Mouse (Mus musculus) CH12.LX (cell line): Measurements from ENCODE around the gene Fezf2. TPM values are rescaled to one million over a fixed set of nuclear protein-coding genes. Genes with fewer than 3 reads are reported as not detected.

Source experiments
- DNase-seq: peaks from one replicate; pipeline ENCODE4 v3.0.0-alpha.2; 2013; ENCODE audit errors: extremely low read depth
- H3K27ac ChIP-seq: 2 replicates; pipeline ENCODE4 v1.5.1; 2012; ENCODE audit warnings: low read depth, mild to moderate bottlenecking, control low read depth, moderate library complexity; ENCODE audit not compliant: insufficient read depth
- H3K27me3 ChIP-seq: replicated peaks from 2 replicates; pipeline ENCODE3; 2012; ENCODE audit warnings: inconsistent platforms
- H3K36me3 ChIP-seq, 2 experiments: replicated peaks in 1 of 2; 2 replicates each; pipeline versions ENCODE3 to v1.6.1; 2012; ENCODE audit warnings: inconsistent platforms in 1 of 2, low read length in 1 of 2, mild to moderate bottlenecking in 1 of 2, mixed read lengths in 1 of 2, moderate library complexity in 1 of 2; ENCODE audit not compliant: control insufficient read depth in 1 of 2, insufficient read depth in 1 of 2
- H3K4me1 ChIP-seq, 2 experiments: 2 replicates each; pipeline ENCODE4 v1.6.1; 2012; ENCODE audit warnings: inconsistent platforms in 1 of 2, moderate library complexity in 1 of 2; ENCODE audit not compliant: insufficient read depth in 2 of 2, control insufficient read depth in 1 of 2
- H3K4me2 ChIP-seq: 2 replicates; pipeline ENCODE4 v1.6.1; 2012; ENCODE audit warnings: low read depth, mild to moderate bottlenecking, control low read depth; ENCODE audit not compliant: poor library complexity, insufficient read depth, severe bottlenecking
- H3K4me3 ChIP-seq, 3 experiments: fragments of 150-350 bp in 1 of 3; sonication (generic) in 1 of 3; replicated peaks in 1 of 3; 2 replicates each; pipeline versions ENCODE3 to v1.5.1; 2011 to 2012; ENCODE audit warnings: low read depth in 2 of 3, low read length in 2 of 3, mild to moderate bottlenecking in 2 of 3, moderate library complexity in 2 of 3, control low read depth in 1 of 3, improper control_type of control experiment in 1 of 3, inconsistent platforms in 1 of 3, mixed read lengths in 1 of 3; ENCODE audit not compliant: poor library complexity in 1 of 3
- H3K79me2 ChIP-seq: replicated peaks from 2 replicates; pipeline ENCODE4 v1.6.1; 2012; ENCODE audit warnings: mild to moderate bottlenecking, moderate library complexity; ENCODE audit not compliant: control insufficient read depth, poor library complexity, insufficient read depth, severe bottlenecking; ENCODE audit errors: extremely low read depth
- H3K9ac ChIP-seq: 2 replicates; pipeline ENCODE4 v1.6.1; 2012; ENCODE audit warnings: low read depth, mild to moderate bottlenecking, control low read depth, moderate library complexity; ENCODE audit not compliant: insufficient read depth
- H3K9me3 ChIP-seq: replicated peaks from 2 replicates; pipeline ENCODE3; 2012; ENCODE audit warnings: low read length, inconsistent platforms, mixed read lengths
- BHLHE40 ChIP-seq: IDR thresholded peaks from 2 replicates; pipeline ENCODE4 v1.6.1; 2011; ENCODE audit warnings: mild to moderate bottlenecking, low read depth, low read length, improper control_type of control experiment
- CHD2 ChIP-seq: IDR thresholded peaks from 2 replicates; pipeline ENCODE4 v1.6.1; 2011; ENCODE audit warnings: low read length, improper control_type of control experiment
- CTCF ChIP-seq, 2 experiments: IDR thresholded peaks in 1 of 2; conservative IDR thresholded peaks in 1 of 2; 2 replicates each; pipeline ENCODE4 v1.5.1; 2011 to 2012; ENCODE audit warnings: low read depth in 2 of 2, low read length in 2 of 2, improper control_type of control experiment in 1 of 2, inconsistent platforms in 1 of 2, mild to moderate bottlenecking in 1 of 2, moderate library complexity in 1 of 2
- E2F4 ChIP-seq: IDR thresholded peaks from 2 replicates; pipeline ENCODE4 v1.6.1; 2011; ENCODE audit warnings: low read depth, low read length, improper control_type of control experiment; ENCODE audit not compliant: insufficient replicate concordance
- IRF4 ChIP-seq: IDR thresholded peaks from 2 replicates; pipeline ENCODE4 v1.6.1; 2014; ENCODE audit warnings: low read depth, mild to moderate bottlenecking, inconsistent platforms, low read length, improper control_type of control experiment
- MAX ChIP-seq: IDR thresholded peaks from 2 replicates; pipeline ENCODE4 v1.6.1; 2011; ENCODE audit warnings: low read length, improper control_type of control experiment
- MEF2A ChIP-seq: IDR thresholded peaks from 2 replicates; pipeline ENCODE4 v1.6.1; 2014; ENCODE audit warnings: low read depth, mild to moderate bottlenecking, inconsistent platforms, low read length, improper control_type of control experiment, borderline replicate concordance
- NRF1 ChIP-seq: IDR thresholded peaks from 2 replicates; pipeline ENCODE4 v1.6.1; 2014; ENCODE audit warnings: low read depth, mild to moderate bottlenecking, inconsistent platforms, low read length, improper control_type of control experiment, moderate library complexity
- RAD21 ChIP-seq: IDR thresholded peaks from 2 replicates; pipeline ENCODE4 v1.6.1; 2011; ENCODE audit warnings: low read depth, mild to moderate bottlenecking, low read length, improper control_type of control experiment, moderate library complexity
- RCOR1 ChIP-seq: conservative IDR thresholded peaks from 2 replicates; pipeline ENCODE4 v1.6.1; 2012; ENCODE audit warnings: low read depth, mild to moderate bottlenecking, inconsistent platforms, low read length, improper control_type of control experiment
- SMC3 ChIP-seq: IDR thresholded peaks from 2 replicates; pipeline ENCODE4 v1.6.1; 2011; ENCODE audit warnings: low read depth, low read length, improper control_type of control experiment
- ZC3H11A ChIP-seq: IDR thresholded peaks from 2 replicates; pipeline ENCODE4 v1.6.1; 2012; ENCODE audit warnings: low read depth, mild to moderate bottlenecking, inconsistent platforms, low read length, improper control_type of control experiment
- ZNF384 ChIP-seq: IDR thresholded peaks from 2 replicates; pipeline ENCODE4 v1.6.1; 2012; ENCODE audit warnings: low read depth, low read length, improper control_type of control experiment, inconsistent platforms
- dilution Hi-C: fragments of 300-500 bp; cut with MboI; formaldehyde crosslinking; loops from 2 replicates; pipeline ENCODE4 v1.14.3; 2020; ENCODE audit warnings: low sequenced_read_pairs; ENCODE audit not compliant: extremely low pct_unique_long_range_greater_than_20kb, extremely low pct_ligation_motif_present
- in situ Hi-C: fragments of 300-500 bp; cut with MboI; formaldehyde crosslinking; loops from 3 replicates; pipeline ENCODE4 v1.14.3; 2019; ENCODE audit warnings: low sequenced_read_pairs, low pct_ligation_motif_present, low pct_unique_long_range_greater_than_20kb, mixed read lengths
- polyA plus RNA-seq: library from polyadenylated mRNA; unstranded; fragments of >175 nt; gene quantifications from 2 replicates; pipeline ENCODE4 v1.2.1, GENCODE M21; 2012; ENCODE audit warnings: low read depth; ENCODE audit not compliant: insufficient read length
- total RNA-seq, 2 experiments: library from RNA; depleted of rRNA; stranded (reverse); fragments of 300-350 nt in 1 of 2; fragments of >200 nt in 1 of 2; gene quantifications; 2 replicates each; pipeline ENCODE4 v1.2.3; 2012 to 2014

Gene Fezf2
- total and polyA plus RNA-seq, 3 experiments: not detected

GRCm38 (mm10) chr14:12333622-12334021, 14.4 kb downstream of the Fezf2 start:
- Histone ChIP-seq H3K27me3 (no peaks in the 10 kb centered on the region), H3K27ac (no peak overlapping the region), H3K4me1 (peaks cover 0 to 5% of the 10 kb centered on the region in 2 experiments; a peak in 1 of 4 replicates), H3K4me3 (no peak overlapping the region), H3K9ac (no peak overlapping the region), H3K36me3 (no peaks in the 10 kb centered on the region), H3K4me2 (no peak overlapping the region; the same call in 1 of the 2 replicates), H3K9me3 (no peaks in the 10 kb centered on the region), H3K79me2 (no peaks in the 10 kb centered on the region)
- TF ChIP-seq CTCF (conservative IDR thresholded peaks at IDR 0.05 in 1 of 2, IDR thresholded peaks at IDR 0.05 in 1 of 2; ENCODE audit: low read depth in 2 of 2, low read length in 2 of 2): peak in 1 of 2 experiments; percentile 52; a peak in 2 of 4 replicates
- no peak for TF ChIP-seq ZNF384
- peak; percentile 19 for TF ChIP-seq RAD21
- TF ChIP-seq SMC3: peak; percentile 60
- DNase-seq: no peak
- dilution Hi-C loops: no loop called here
- in situ Hi-C loops: no loop called here

GRCm38 (mm10) chr14:12303106-12303505, 44.9 kb downstream of the Fezf2 start:
- dilution Hi-C loops: no loop called here
- no peaks in the 10 kb centered on the region for H3K79me2 ChIP-seq
- no peak overlapping the region for H3K27ac ChIP-seq
- H3K4me1 ChIP-seq: no peaks in the 10 kb centered on the region
- H3K27me3 ChIP-seq: no peaks in the 10 kb centered on the region
- H3K9me3 ChIP-seq: no peaks in the 10 kb centered on the region
- H3K4me2 ChIP-seq: no peak overlapping the region
- H3K4me3 ChIP-seq: no peak overlapping the region
- DNase-seq: no peak
- no peak for TF ChIP-seq RCOR1
- no peak overlapping the region for H3K9ac ChIP-seq
- H3K36me3 ChIP-seq: peaks cover 23 to 67% of the 10 kb centered on the region in 2 experiments
- in situ Hi-C loops: loop anchor here (25.0 kb wide), 1 partner anchor 234 kb away; no protein-coding TSS in a partner anchor

DNA sequence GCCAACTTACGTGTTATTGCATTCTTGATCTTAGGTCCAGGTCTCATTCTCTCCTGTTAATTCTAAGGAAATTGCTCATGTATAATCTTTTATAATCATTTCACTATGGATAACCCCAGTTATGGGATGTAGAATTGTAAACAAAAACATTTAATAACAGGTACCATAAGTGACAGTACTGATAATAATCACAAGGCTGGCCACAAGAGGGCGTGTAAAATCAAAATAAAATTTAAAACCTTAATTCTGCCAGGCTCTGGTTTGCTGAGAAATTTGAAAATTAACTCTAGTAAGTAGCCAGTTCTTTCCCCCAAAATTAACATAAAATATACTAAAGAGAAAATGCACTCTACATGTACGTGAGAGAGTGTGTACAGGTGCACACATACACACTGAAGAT, 47.3 kb downstream of the Fezf2 start:
- Histone ChIP-seq H3K4me2 (no peak overlapping the region), H3K9ac (no peak overlapping the region), H3K9me3 (no peaks in the 10 kb centered on the region), H3K27me3 (no peaks in the 10 kb centered on the region), H3K36me3 (peaks cover 34 to 72% of the 10 kb centered on the region in 2 experiments), H3K4me3 (no peak overlapping the region), H3K4me1 (no peaks in the 10 kb centered on the region), H3K27ac (no peak overlapping the region), H3K79me2 (no peaks in the 10 kb centered on the region)
- TF ChIP-seq BHLHE40 (no peak), E2F4 (no peak), IRF4 (no peak), NRF1 (no peak), MAX (no peak), MEF2A (no peak), CTCF (conservative IDR thresholded peaks at IDR 0.05 in 1 of 2, IDR thresholded peaks at IDR 0.05 in 1 of 2; ENCODE audit: low read depth in 2 of 2, low read length in 2 of 2) (peak in 1 of 2 experiments; percentile 32; a peak in 2 of 4 replicates), CHD2 (no peak), ZC3H11A (no peak), SMC3 (peak; percentile 16; the same call in 1 of the 2 replicates)
- no peak for DNase-seq
- dilution Hi-C loops: no loop called here
- in situ Hi-C loops: loop anchor here (25.0 kb wide), 1 partner anchor 237 kb away; no protein-coding TSS in a partner anchor
